Comparison of ENCODE assay signal across 15 mouse cellular contexts in the genomic region with DNA sequence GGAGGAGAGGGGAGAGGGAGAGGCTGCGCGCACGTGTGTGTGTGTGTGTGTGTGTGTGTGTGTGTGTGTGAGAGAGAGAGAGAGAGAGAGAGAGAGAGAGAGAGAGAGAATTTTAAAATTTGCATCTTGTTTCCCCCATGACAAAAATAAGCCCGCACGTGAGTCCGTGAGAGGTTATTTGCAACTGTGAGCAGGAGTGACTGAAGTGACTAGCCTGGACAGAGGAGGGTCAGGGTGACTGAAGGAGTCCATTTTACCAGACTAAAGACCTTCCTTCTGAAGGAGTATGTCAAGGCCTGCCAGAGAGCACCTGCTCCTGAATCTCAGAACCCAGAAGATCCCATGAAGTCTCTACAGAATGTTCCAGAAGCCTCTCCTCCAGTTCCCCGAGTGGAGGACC. TPM values are rescaled to one million over a fixed set of nuclear protein-coding genes. Genes with fewer than 3 reads are reported as not detected.
DNase-seq lines count a peak whose midpoint lies in the region; ATAC-seq lines count a peak whose summit lies in the region.
"Had no signal": no experiment of that assay in that cellular context is flagged by ENCODE, and none has a peak within 500 bp of the region (broad histone marks: within the 10 kb centered on the region; RNA-seq: fewer than 3 reads in every experiment).

No protein-coding gene starts in this region.

- ATAC-seq in heart, embryonic 16.5 days (replicated peaks; ENCODE audit: extremely low read depth, insufficient read depth, low FRiP score): no peak
- ATAC-seq in CD4-positive, CD25-positive, alpha-beta regulatory T cell, adult 4 months: peak; percentile 14
- no peak for ATAC-seq in liver, embryonic 11.5 days (replicated peaks; ENCODE audit: low FRiP score)
- ATAC-seq in monocyte, adult 5-6 weeks (replicated peaks; ENCODE audit: insufficient number of reproducible peaks, low FRiP score, low TSS enrichment, poor library complexity, severe bottlenecking): no peak
- no peak for ATAC-seq in hindbrain, embryonic 16.5 days

- H3K4me2 ChIP-seq in heart, embryonic 16.5 days (ENCODE audit: low read depth, low read length): peak overlapping the region; percentile 12; the same call in 1 of the 2 replicates
- peak overlapping the region; percentile 83 for H3K4me2 ChIP-seq in liver, embryonic 11.5 days
- no peak overlapping the region for H3K4me2 ChIP-seq in hindbrain, embryonic 16.5 days (ENCODE audit: low read length)
- H3K4me2 ChIP-seq: limb, embryonic 13.5 days had no signal

- no peaks in the 10 kb centered on the region for H3K36me3 ChIP-seq in heart, embryonic 16.5 days (ENCODE audit: control insufficient read depth, insufficient read depth)
- no peaks in the 10 kb centered on the region; the same call in 1 of the 2 replicates for H3K36me3 ChIP-seq in liver, embryonic 11.5 days (ENCODE audit: control insufficient read depth, insufficient read depth, low read length)
- no peaks in the 10 kb centered on the region for H3K36me3 ChIP-seq in hindbrain, embryonic 16.5 days (ENCODE audit: control insufficient read depth, insufficient read depth, low read length)
- H3K36me3 ChIP-seq: limb, embryonic 13.5 days had no signal

- intact Hi-C loops in heart, postnatal 36 days (cut with DNase I): no loop called here
- intact Hi-C loops in left cerebral cortex, postnatal 10 days (cut with DNase I): no loop called here

- no peaks in the 10 kb centered on the region for H3K27me3 ChIP-seq in heart, embryonic 16.5 days (ENCODE audit: control insufficient read depth, insufficient read depth, low read length)
- H3K27me3 ChIP-seq in liver, embryonic 11.5 days (replicated peaks; ENCODE audit: control insufficient read depth, insufficient read depth, low read length): no peaks in the 10 kb centered on the region
- no peaks in the 10 kb centered on the region for H3K27me3 ChIP-seq in hindbrain, embryonic 16.5 days (replicated peaks; ENCODE audit: control insufficient read depth, insufficient read depth, low read length)
- H3K27me3 ChIP-seq: limb, embryonic 13.5 days had no signal

- H3K27ac ChIP-seq in heart, embryonic 16.5 days (ENCODE audit: low read length): peak overlapping the region; percentile 27; the same call in 1 of the 2 replicates
- H3K27ac ChIP-seq in liver, embryonic 11.5 days (ENCODE audit: low read depth, low read length): peak overlapping the region; percentile 95
- H3K27ac ChIP-seq in hindbrain, embryonic 16.5 days (ENCODE audit: low read depth, low read length): no peak overlapping the region
- H3K27ac ChIP-seq: limb, embryonic 13.5 days had no signal

- H3K9ac ChIP-seq in heart, embryonic 16.5 days (ENCODE audit: low read length): no peak overlapping the region
- peak overlapping the region; percentile 76 for H3K9ac ChIP-seq in liver, embryonic 11.5 days (ENCODE audit: low read depth, low read length)
- H3K9ac ChIP-seq in hindbrain, embryonic 16.5 days (ENCODE audit: low read depth, low read length): no peak overlapping the region
- H3K9ac ChIP-seq: limb, embryonic 13.5 days had no signal

- H3K4me3 ChIP-seq in heart, embryonic 16.5 days (ENCODE audit: low read length): no peak overlapping the region
- peak overlapping the region; percentile 54 for H3K4me3 ChIP-seq in liver, embryonic 11.5 days (ENCODE audit: low read depth, low read length)
- no peak overlapping the region for H3K4me3 ChIP-seq in hindbrain, embryonic 16.5 days (ENCODE audit: low read length)
- H3K4me3 ChIP-seq: limb, embryonic 13.5 days; myocyte had no signal

- H3K9me3 ChIP-seq in heart, embryonic 16.5 days (replicated peaks; ENCODE audit: control insufficient read depth, low read length): no peaks in the 10 kb centered on the region
- H3K9me3 ChIP-seq in liver, embryonic 11.5 days (ENCODE audit: control insufficient read depth, low read length): no peaks in the 10 kb centered on the region
- H3K9me3 ChIP-seq in hindbrain, embryonic 16.5 days (ENCODE audit: control insufficient read depth, low read length): no peaks in the 10 kb centered on the region
- H3K9me3 ChIP-seq: limb, embryonic 13.5 days had no signal

- no peak for DNase-seq in heart, postnatal 36 days
- DNase-seq in liver, embryonic 11.5 days (ENCODE audit: low spot score): no peak
- DNase-seq in spleen, adult 12 weeks (ENCODE audit: low spot score): peak; percentile 26
- DNase-seq in left cerebral cortex, postnatal 10 days (ENCODE audit: extremely low spot score in 1 of 2, low spot score in 2 of 2): no peak
- DNase-seq: gastrocnemius, postnatal 14 days; kidney, adult 9 months had no signal

- H3K4me1 ChIP-seq in heart, embryonic 16.5 days (ENCODE audit: control insufficient read depth, insufficient read depth, low read length): no peaks in the 10 kb centered on the region
- H3K4me1 ChIP-seq in liver, embryonic 11.5 days (replicated peaks; ENCODE audit: control insufficient read depth, insufficient read depth, low read length): peaks cover 24% of the 10 kb centered on the region
- H3K4me1 ChIP-seq in hindbrain, embryonic 16.5 days (ENCODE audit: control insufficient read depth, insufficient read depth, low read depth, low read length): no peaks in the 10 kb centered on the region
- H3K4me1 ChIP-seq: limb, embryonic 13.5 days had no signal

- 43% methylated on average over 7 of the region's 7 CpGs for WGBS in heart, embryonic 16.5 days
- WGBS in liver, embryonic 11.5 days: 27% methylated on average over 7 of the region's 7 CpGs
- WGBS in hindbrain, embryonic 16.5 days: 61% methylated on average over 7 of the region's 7 CpGs

RNA-seq across cellular contexts. Expression of a gene that starts 0.5 kb away (rescaled TPM):
- polyA plus RNA-seq in heart, embryonic 16.5 days (2015; fragmentation: Nextera tagmentation; extraction: Ambion mirVana): 0.59 and 1.5 TPM in 2 replicates
- under 1 TPM; 0.58 to 0.62 TPM for total RNA-seq in heart, postnatal 36 days (2021)
- 10 to 100 TPM; 13.2 to 16.8 TPM for polyA plus RNA-seq in CD4-positive, CD25-positive, alpha-beta regulatory T cell, adult 4 months (2017; shearing (Covaris generic))
- polyA plus RNA-seq in liver, embryonic 11.5 days (2014; fragmentation: Nextera tagmentation; extraction: Ambion mirVana): 3.9 and 4.8 TPM in 2 replicates
- under 1 TPM; 0.36 to 0.51 TPM for total RNA-seq in left cerebral cortex, postnatal 10 days (2021)
- 21.6 to 25.3 TPM (median 23.0 TPM) in 3 replicates for total RNA-seq in monocyte, adult 5-6 weeks (2017)
- 0.27 TPM in 1 of 2 replicates, not detected in the other for polyA plus RNA-seq in hindbrain, embryonic 16.5 days (2015; fragmentation: Nextera tagmentation; extraction: Ambion mirVana)
- polyA plus RNA-seq: myocyte had no signal

RNA-seq across cellular contexts. Expression of a gene that starts 16.2 kb away (rescaled TPM):
- 0.31 and 0.37 TPM in 2 replicates for polyA plus RNA-seq in heart, embryonic 16.5 days (2015; fragmentation: Nextera tagmentation; extraction: Ambion mirVana)
- total RNA-seq in heart, postnatal 36 days (2021): under 1 TPM; 0.17 to 0.41 TPM
- 1 to 10 TPM; 1.8 to 2.5 TPM for polyA plus RNA-seq in CD4-positive, CD25-positive, alpha-beta regulatory T cell, adult 4 months (2017; shearing (Covaris generic))
- 1.6 and 1.7 TPM in 2 replicates for polyA plus RNA-seq in liver, embryonic 11.5 days (2014; fragmentation: Nextera tagmentation; extraction: Ambion mirVana)
- total RNA-seq in left cerebral cortex, postnatal 10 days (2021): not detected
- 19.1 to 30.4 TPM (median 20.9 TPM) in 3 replicates for total RNA-seq in monocyte, adult 5-6 weeks (2017)
- polyA plus RNA-seq in hindbrain, embryonic 16.5 days (2015; fragmentation: Nextera tagmentation; extraction: Ambion mirVana): 0.06 and 0.14 TPM in 2 replicates
- polyA plus RNA-seq: myocyte had no signal

RNA-seq across cellular contexts. Expression of a gene that starts 35.7 kb away (rescaled TPM):
- polyA plus RNA-seq in heart, embryonic 16.5 days (2015; fragmentation: Nextera tagmentation; extraction: Ambion mirVana): 0.11 and 0.21 TPM in 2 replicates
- total RNA-seq in heart, postnatal 36 days (2021): under 1 TPM in 1 of 2 experiments, not detected in 1; 0.19 TPM
- polyA plus RNA-seq in CD4-positive, CD25-positive, alpha-beta regulatory T cell, adult 4 months (2017; shearing (Covaris generic)): 1 to 10 TPM in 1 of 2 experiments, under 1 TPM in 1; 0.87 to 1.8 TPM
- 2.5 and 2.9 TPM in 2 replicates for polyA plus RNA-seq in liver, embryonic 11.5 days (2014; fragmentation: Nextera tagmentation; extraction: Ambion mirVana)
- not detected for total RNA-seq in left cerebral cortex, postnatal 10 days (2021)
- 540 to 868 TPM (median 810 TPM) in 3 replicates for total RNA-seq in monocyte, adult 5-6 weeks (2017)
- polyA plus RNA-seq in hindbrain, embryonic 16.5 days (2015; fragmentation: Nextera tagmentation; extraction: Ambion mirVana): 0.17 and 0.59 TPM in 2 replicates
- total RNA-seq: gastrocnemius, postnatal 14 days; hematopoietic stem cell, adult 5-6 weeks; layer of hippocampus, adult 8-10 months had no signal
- polyA plus RNA-seq: myocyte had no signal

RNA-seq across cellular contexts. Expression of a gene that starts 46.4 kb away (rescaled TPM):
- polyA plus RNA-seq in heart, embryonic 16.5 days (2015; fragmentation: Nextera tagmentation; extraction: Ambion mirVana): 2.3 and 2.9 TPM in 2 replicates
- total RNA-seq in heart, postnatal 36 days (2021): 1 to 10 TPM; 1.5 to 2.2 TPM
- polyA plus RNA-seq in CD4-positive, CD25-positive, alpha-beta regulatory T cell, adult 4 months (2017; shearing (Covaris generic)): not detected
- polyA plus RNA-seq in liver, embryonic 11.5 days (2014; fragmentation: Nextera tagmentation; extraction: Ambion mirVana): 3.5 and 4.7 TPM in 2 replicates
- 1 to 10 TPM; 6.4 to 6.9 TPM for total RNA-seq in left cerebral cortex, postnatal 10 days (2021)
- 2.4 to 11.1 TPM (median 5.7 TPM) in 3 replicates for total RNA-seq in monocyte, adult 5-6 weeks (2017)
- polyA plus RNA-seq in hindbrain, embryonic 16.5 days (2015; fragmentation: Nextera tagmentation; extraction: Ambion mirVana): 4.5 and 6.7 TPM in 2 replicates
- total RNA-seq: hematopoietic stem cell, adult 5-6 weeks had no signal

RNA-seq across cellular contexts. Expression of a gene that starts 52.2 kb away (rescaled TPM):
- 0.30 TPM in 1 of 2 replicates, not detected in the other for polyA plus RNA-seq in heart, embryonic 16.5 days (2015; fragmentation: Nextera tagmentation; extraction: Ambion mirVana)
- not detected for total RNA-seq in heart, postnatal 36 days (2021)
- not detected for polyA plus RNA-seq in CD4-positive, CD25-positive, alpha-beta regulatory T cell, adult 4 months (2017; shearing (Covaris generic))
- 1.4 and 1.9 TPM in 2 replicates for polyA plus RNA-seq in liver, embryonic 11.5 days (2014; fragmentation: Nextera tagmentation; extraction: Ambion mirVana)
- total RNA-seq in left cerebral cortex, postnatal 10 days (2021): 1 to 10 TPM in 1 of 2 experiments, under 1 TPM in 1; 0.85 to 1.2 TPM
- total RNA-seq in monocyte, adult 5-6 weeks (2017): 69.2 to 181 TPM (median 173 TPM) in 3 replicates
- polyA plus RNA-seq in hindbrain, embryonic 16.5 days (2015; fragmentation: Nextera tagmentation; extraction: Ambion mirVana): not detected in 2 replicates
- total RNA-seq: ES-E14; gastrocnemius, postnatal 14 days; layer of hippocampus, adult 8-10 months had no signal
